Mouse (Mus musculus): ENCODE results near the gene Amz1. TPM values are rescaled to one million over a fixed set of nuclear protein-coding genes. Genes with fewer than 3 reads are reported as not detected.

Gene Amz1
- total RNA-seq, 2 experiments from 2014 or later = 0.36 TPM; not detected in 1

GRCm38 (mm10) chr5:140722121-140722520, 1.8 kb upstream of the Amz1 start:
- no peak for DNase-seq (ENCODE audit: low spot score)

GRCm38 (mm10) chr5:140726062-140726839, 2.3 kb downstream of the Amz1 start:
- DNase-seq (ENCODE audit: low spot score) = no peak

- DNase-seq (ENCODE audit: low spot score) = no peak
Measured at GRCm38 (mm10) chr5:140726946-140727740, 3.2 kb downstream of the Amz1 start.

- DNase-seq (ENCODE audit: low spot score) = no peak
Measured at GRCm38 (mm10) chr5:140731040-140731797, 7.3 kb downstream of the Amz1 start.

- DNase-seq (ENCODE audit: low spot score) = no peak
Measured at GRCm38 (mm10) chr5:140732195-140732594, 8.3 kb downstream of the Amz1 start.

- no peak for DNase-seq (ENCODE audit: low spot score)
Measured at GRCm38 (mm10) chr5:140733336-140733735, 9.4 kb downstream of the Amz1 start.

- DNase-seq (ENCODE audit: low spot score) = no peak
Measured at GRCm38 (mm10) chr5:140735297-140735696, 11.4 kb downstream of the Amz1 start.

- no peak for DNase-seq (ENCODE audit: low spot score)
Measured at GRCm38 (mm10) chr5:140736166-140736565, 12.2 kb downstream of the Amz1 start.

- DNase-seq (ENCODE audit: low spot score) = no peak
Measured at GRCm38 (mm10) chr5:140739813-140740212, 15.9 kb downstream of the Amz1 start.

- DNase-seq (ENCODE audit: low spot score) = no peak
Measured at GRCm38 (mm10) chr5:140741040-140741439, 17.1 kb downstream of the Amz1 start.

GRCm38 (mm10) chr5:140741877-140742276, 17.9 kb downstream of the Amz1 start:
- no peak for DNase-seq (ENCODE audit: low spot score)

- DNase-seq (ENCODE audit: low spot score) = no peak
Measured at GRCm38 (mm10) chr5:140743706-140744131, 19.8 kb downstream of the Amz1 start.

- DNase-seq (ENCODE audit: low spot score) = no peak
Measured at GRCm38 (mm10) chr5:140748425-140748824, 24.5 kb downstream of the Amz1 start.

- peak; percentile 73 for DNase-seq (ENCODE audit: low spot score)
Measured at GRCm38 (mm10) chr5:140749062-140749875, 25.3 kb downstream of the Amz1 start.

- DNase-seq (ENCODE audit: low spot score) = no peak
Measured at GRCm38 (mm10) chr5:140750925-140751324, 27.0 kb downstream of the Amz1 start.

- no peak for DNase-seq (ENCODE audit: low spot score)
Measured at GRCm38 (mm10) chr5:140752041-140752440, 28.1 kb downstream of the Amz1 start.

- DNase-seq (ENCODE audit: low spot score) = no peak
Measured at GRCm38 (mm10) chr5:140752639-140753038, 28.7 kb downstream of the Amz1 start.

GRCm38 (mm10) chr5:140753223-140753622, 29.3 kb downstream of the Amz1 start:
- no peak for DNase-seq (ENCODE audit: low spot score)

GRCm38 (mm10) chr5:140758864-140759263, 34.9 kb downstream of the Amz1 start:
- DNase-seq (ENCODE audit: low spot score) = no peak

GRCm38 (mm10) chr5:140762540-140762939, 38.6 kb downstream of the Amz1 start:
- no peak for DNase-seq (ENCODE audit: low spot score)

Measured in gastrocnemius, adult 18-20 months (tissue).